Mouse (Mus musculus) cerebellum, adult 2 months (tissue): Measurements from ENCODE around the gene 1700025G04Rik.

Experiments used
- CTCF ChIP-seq: fragments of 200-500 bp; IDR thresholded peaks from 2 replicates; pipeline ENCODE4 v1.5.1; 2011; ENCODE audit warnings: low read depth, mild to moderate bottlenecking, control low read depth, low read length, moderate library complexity, borderline replicate concordance; ENCODE audit not compliant: insufficient read depth
- POLR2A ChIP-seq: fragments of 200-500 bp; IDR thresholded peaks from 2 replicates; pipeline ENCODE4 v1.6.1; 2011; ENCODE audit warnings: low read length, control low read depth, borderline replicate concordance; ENCODE audit not compliant: insufficient read depth

- TF ChIP-seq CTCF (no peak), POLR2A (no peak)
Observed at GRCm38 (mm10) chr1:151880731-151881130, 209.2 kb downstream of the 1700025G04Rik start.
